Mouse (Mus musculus) gonadal fat pad, adult 2 months (tissue): ENCODE results near the gene Lamtor5. TPM values are rescaled to one million over a fixed set of nuclear protein-coding genes. Genes with fewer than 3 reads are reported as not detected.
"Not testable (repeated sequence)": the region's sequence is repeated elsewhere in the genome, so short reads cannot be mapped to it uniquely, and the experiment has no call there.

Experiments
- DNase-seq: peaks from one replicate; pipeline ENCODE4 v3.0.0-alpha.2; 2012; ENCODE audit warnings: low read depth
- polyA plus RNA-seq: library from polyadenylated mRNA; depleted of rRNA; stranded (reverse); fragments of >200 nt; gene quantifications from 2 replicates; pipeline ENCODE4 v1.2.3, GENCODE M21; 2012

Lamtor5 gene
- polyA plus RNA-seq, 1 experiment, result 121 TPM

DNA sequence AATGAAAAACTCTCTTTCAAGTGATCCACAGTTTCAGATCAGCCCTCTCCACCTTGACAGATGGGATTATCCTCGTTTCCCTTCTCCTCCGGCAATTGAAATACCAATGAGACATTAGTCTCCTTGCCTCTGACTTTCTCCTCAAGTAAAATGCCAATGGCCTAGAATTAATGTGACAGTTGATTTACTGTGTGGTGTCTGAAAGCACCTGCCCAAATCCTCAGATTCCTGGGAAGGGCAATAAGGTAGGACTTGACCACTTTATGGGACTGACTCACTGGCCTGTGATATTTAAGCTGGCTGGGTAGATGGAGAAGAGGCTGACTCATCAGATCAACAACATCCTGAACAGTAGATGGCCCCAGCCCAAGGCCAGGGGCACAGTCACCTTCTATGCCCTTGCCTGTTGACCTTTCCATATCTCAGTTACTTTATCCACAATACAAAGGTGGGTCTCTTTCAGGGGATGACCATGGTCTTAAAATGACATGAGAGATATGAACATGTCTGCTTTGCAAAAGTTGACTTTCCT lies 11.8 kb upstream of the Lamtor5 start:
- DNase-seq, result no peak

DNA sequence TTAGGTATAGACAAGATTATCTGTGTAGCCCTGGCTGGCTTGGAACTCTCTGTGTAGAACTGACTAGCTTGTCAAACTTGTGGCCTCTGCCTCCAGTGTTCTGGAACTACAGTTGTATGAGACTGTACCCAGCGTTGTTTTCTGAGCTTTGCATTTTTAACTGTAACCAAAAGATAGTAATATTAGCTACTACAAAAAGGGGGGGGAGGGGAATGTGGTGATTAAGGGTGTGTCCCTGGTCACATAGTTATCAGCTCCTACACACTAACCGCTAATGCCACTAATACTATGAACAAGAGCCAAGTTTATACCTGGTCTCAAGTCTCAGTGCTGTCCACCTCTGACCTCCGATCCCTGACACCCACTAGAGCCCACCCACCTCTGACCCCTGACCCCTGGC lies 6.2 kb upstream of the Lamtor5 start:
- DNase-seq, result no peak

DNA sequence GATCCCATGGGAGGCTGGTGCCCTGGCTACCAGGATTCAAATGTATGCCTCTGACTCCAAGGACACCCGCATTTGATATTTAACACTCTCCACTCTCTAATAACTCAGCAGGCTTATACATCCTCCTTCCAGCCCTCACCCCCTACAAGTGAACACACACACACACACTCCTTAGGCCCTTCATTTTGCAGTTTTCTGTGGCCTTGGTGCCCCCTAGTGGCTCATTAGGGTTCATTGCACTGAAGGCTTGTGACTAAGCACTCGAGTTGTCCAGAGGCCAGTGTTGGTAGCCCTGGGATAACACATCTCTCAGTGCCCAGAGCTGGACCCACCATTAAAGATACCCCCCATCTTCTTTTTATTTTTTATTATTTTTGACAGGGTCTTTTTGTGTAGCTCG lies 4.8 kb upstream of the Lamtor5 start:
- no peak for DNase-seq

DNA sequence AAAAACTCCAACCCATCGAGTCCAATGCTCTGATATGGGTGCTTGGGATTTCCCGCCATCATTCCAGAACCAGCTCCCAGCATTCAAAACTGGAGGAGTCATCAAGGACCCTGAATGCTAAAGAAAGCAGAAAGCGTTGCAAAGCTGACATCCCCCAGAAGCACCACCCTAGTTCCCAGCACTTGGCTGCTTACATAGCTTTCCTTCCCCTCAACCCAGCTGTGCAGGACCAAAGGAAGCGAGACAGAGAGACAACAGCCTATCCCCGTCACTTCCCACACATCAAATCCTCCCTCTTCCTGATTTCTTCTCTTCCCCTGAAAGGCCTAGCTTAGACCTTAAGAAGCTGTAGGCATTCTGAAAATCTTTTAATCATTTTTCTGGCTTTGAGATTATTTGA lies 3.3 kb upstream of the Lamtor5 start:
- DNase-seq, result no peak

DNA sequence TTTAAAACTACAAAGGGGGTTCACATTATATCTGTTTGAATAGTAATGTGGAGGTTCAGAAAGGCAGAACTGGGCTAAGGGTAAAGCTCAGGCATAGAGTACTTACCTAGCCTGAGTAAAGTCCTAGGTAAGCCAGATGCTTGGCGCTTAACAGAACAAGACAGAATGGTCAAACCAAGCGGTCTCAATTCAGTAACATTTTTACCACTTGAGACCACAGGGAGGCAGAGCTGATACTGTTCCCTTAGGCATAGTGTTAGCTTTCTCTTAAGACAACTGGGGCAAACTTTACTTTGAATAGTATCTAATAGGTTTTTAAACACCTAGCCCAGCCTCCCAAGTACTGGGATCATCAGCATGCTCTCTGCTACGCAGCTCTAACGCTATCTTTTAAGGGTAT lies 2.7 kb upstream of the Lamtor5 start:
- no peak for DNase-seq

DNA sequence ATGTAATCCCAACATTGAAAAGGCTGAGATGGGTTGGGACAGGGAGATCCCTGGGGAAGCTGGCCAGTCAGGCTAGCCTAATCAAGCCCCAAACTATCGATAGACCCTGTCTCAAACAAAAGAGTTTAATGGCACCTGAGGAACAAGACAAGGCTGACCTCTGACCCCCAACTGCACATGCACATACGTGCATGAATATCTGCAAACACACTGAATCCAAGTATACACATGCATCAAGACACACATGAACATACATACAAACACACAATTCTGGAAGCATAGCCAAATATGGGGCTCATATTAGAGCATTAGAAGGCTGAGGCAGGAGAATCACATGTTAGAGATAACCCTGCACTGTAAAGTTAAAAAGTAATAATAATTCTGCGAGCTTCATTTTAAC lies 2.0 kb upstream of the Lamtor5 start:
- DNase-seq, result no peak

DNA sequence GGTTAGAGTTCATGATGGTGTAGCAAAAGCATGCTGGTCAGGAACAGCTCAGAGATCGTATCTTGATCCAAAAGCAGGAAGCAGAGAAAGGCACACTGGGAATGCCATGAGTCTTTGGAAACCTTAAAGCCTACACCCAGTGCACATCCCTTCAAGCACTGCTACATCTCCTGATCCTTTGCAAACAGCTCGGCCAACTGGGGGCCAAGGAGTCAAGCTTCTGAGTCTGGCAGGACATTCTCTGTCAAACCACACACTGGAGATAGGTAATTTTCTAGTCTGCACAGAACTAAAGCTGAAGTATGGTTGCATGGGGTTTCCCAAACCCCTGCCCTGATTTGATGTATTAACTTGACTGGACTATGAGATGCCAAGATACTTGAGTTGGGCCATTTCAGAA lies 7.5 kb downstream of the Lamtor5 start:
- no peak for DNase-seq

DNA sequence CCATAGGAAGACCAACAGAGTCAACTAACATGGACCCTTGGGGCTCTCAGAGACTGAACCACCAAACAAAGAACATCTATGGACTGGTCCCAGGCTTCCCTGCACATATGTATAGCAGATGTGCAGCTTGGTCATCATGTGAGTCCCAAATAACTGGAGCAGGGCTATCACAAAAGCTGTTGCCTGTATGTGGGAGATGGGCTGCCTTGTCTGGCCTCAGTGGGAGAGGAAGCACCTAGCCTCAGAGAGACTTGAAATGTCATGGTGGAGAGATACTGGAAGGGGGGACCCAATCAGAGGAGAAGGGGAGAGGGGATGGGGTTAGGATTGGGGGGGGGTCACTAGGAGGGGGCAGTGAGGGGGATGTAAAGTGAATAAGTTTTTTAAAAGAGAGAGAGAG lies 8.7 kb downstream of the Lamtor5 start:
- no peak for DNase-seq

DNA sequence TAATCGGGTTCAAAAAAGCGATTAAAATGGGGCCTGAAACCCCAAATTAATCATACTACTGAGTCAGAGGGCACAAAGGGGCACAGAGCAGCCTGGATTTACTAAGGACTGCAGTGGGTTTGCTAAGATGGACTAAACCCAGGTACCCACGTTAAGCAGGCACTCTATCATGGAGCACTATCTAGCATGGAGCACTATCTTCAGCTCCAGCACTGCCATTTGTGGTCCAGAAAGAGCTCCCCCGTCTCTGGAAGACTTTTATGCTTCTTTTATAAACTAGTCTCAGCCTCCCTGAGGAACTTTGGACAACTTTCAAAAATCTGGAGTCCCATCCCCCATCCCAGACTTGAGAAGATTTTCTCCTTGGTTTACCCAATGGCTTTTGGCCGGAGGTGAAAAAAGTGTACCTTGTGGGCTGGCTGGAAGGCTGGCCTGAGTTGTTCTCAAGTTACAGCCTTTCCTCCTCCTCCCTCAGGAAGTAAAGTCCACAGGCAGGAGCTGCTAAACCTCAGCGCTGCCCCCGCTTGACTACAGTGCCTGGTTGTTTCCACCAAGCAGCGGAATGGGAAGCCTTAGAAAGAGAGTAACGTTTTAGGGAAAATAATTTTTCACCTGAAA lies 12.2 kb downstream of the Lamtor5 start, which contains the start of gene Slc16a4:
Gene Slc16a4, plus strand, starts transcription at position 467 of the 618 bp plus-strand sequence.
- no peak for DNase-seq

DNA sequence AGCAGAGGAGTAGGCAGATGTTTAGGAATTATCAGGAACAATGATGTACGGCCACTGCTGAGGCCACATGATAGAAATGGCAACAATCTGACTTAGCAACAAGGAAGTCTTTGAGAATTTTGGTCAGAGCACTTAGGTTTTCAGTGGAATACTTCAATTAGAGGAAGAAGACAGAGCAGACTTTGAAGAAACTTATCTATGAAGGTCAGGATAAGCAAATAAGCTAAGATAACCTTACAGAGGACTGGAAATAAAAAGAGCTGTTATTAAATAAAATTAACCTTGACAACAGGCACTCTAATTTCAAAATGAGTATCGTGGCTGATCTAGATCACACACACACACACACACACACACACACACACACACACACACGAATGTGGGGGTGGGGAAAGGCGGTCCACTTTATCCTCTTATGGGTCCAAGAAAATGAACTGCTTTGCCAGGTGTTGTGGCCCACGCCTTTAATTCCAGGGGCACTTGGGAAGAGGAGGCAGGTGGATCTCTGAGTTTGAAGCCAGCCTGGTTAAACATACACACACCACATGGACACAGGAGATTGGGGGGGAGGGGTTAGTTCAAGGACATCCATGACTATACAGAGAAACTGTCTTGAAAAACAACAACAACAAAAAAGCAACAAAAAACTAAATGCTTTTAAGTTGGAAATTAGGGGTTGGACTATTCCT lies 17.2 kb downstream of the Lamtor5 start:
- no peak for DNase-seq

DNA sequence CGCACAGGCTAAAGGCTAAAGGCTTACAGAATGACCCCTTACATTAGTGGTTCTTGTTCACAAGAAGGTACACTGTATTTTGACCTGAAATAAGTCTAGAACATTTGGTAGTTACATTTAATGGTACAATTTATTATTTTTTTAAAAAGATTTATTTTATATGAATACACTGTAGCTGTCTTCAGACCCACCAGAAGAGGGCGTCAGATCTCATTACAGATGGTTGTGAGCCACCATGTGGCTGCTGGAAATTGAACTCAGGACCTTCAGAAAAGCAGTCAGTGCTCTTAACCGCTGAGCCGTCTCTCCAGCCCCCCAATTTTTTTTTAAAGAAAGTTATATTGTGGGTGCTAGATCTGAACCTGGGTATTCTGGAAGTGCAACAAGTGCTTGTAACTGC lies 18.3 kb downstream of the Lamtor5 start:
- DNase-seq, result not testable (repeated sequence)

DNA sequence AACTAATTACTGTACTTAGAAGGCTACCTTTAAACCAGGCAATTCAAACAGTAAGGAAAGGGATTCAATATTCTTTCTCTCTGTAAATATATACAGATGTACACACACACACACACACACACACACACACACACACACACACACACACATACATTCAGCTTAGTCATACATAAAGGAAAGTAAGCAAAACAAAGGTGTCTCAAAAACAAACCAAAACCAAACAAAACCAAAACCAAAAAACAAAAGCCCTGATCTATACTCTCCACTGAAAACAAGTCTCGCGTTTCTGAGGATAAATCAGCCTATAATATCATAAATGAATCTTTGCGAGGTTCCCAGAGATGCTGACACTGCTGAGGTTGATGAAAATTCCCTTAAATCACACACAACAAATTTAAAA lies 38.7 kb downstream of the Lamtor5 start:
- no peak for DNase-seq

DNA sequence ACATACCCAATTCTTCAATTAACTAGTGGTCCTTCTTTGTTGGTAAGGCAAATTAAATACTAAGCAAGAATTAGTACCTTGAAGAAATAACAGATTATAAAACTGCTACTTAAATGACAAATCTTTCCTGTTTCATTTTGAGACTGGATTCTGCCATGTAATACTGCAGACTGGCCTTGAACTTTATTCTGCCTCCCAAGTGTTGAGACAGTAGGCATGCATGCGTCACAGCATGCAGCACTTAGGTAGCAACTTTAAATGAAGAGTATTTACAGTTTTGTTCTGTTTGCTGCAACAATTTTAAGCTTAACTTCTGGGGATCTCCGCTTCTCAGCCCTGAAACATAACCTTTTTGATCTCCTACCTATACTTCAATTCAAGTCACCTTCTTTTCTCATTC lies 42.5 kb downstream of the Lamtor5 start:
- no peak for DNase-seq

DNA sequence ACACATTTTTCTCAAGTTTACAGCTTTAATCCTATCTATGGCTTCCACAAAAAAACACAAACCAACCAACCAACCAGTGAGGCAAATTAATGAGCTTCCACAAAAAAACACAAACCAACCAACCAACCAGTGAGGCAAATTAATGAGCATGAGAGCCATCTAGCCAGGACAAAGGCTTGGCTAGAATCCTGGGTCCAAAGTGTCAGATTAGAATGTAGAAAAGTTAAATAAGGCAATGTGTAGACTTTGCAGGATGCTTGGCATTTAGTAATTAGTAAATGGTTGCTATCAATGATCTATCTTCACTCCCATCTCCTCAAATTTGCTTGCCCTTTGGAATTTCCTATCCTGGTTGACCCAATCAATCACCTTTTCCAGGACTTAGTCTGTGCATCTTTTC lies 43.1 kb downstream of the Lamtor5 start:
- no peak for DNase-seq

DNA sequence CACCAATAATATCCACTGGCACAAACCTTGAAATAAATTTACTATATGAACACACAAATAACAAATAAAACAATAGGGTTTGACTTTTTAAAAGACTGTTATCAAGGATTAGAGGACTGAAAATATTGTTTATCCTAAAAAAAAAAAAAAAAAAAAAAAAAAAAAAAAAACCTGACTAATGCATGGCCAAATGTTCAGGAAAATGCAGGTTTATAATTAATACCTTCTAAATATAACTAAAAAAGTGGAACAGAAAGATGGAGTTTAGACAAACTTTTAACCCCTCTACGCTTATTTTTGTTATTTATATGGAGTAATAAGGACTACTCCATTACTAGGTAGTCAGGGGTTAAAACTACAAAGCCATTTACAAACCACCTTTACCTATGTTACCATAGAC lies 47.8 kb downstream of the Lamtor5 start:
- no peak for DNase-seq

DNA sequence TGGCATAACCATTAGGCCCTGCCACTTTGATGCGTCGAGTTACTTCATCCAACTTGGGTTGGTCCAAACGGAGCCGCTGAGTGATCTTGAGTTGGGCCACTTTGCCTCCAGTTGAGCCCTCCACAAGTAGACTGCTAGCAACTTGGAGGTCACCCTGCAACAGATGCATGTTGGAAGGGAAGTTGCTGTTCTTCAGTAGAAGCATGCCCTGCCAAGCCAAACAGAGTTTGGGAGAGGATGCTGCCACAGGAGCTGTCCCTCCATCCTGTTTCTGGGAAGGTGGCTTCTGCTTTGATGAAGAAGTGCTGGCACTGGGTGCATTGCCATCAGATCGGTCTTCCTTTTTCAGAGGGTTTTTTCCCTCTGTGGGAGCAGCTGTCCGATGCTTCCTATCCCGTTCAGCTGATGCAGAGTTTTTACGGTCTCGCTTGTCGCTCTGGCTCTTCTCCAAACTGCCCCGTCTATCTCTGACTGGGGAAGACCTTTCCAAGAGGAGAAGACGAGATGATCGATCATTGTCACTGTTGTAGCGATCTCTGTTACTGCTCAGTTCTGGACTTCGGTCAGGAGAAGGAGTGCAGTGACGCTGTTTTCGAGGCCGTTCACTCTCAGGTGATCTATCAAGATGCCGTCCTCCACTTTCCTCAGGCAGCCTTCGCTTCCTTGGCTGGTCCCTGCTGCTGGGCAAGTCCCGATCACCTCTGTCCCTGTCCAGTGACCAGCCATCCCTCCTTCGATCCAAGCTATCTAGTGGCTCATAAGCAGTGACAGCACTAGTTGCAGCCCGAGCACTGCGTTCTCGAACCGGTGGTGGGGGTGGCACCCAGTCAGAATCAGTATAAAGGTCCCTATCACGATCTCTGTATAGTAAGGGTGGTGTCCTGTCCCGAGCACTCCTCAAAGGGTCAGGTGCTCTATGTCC lies 52.1 kb downstream of the Lamtor5 start:
- DNase-seq, result no peak

DNA sequence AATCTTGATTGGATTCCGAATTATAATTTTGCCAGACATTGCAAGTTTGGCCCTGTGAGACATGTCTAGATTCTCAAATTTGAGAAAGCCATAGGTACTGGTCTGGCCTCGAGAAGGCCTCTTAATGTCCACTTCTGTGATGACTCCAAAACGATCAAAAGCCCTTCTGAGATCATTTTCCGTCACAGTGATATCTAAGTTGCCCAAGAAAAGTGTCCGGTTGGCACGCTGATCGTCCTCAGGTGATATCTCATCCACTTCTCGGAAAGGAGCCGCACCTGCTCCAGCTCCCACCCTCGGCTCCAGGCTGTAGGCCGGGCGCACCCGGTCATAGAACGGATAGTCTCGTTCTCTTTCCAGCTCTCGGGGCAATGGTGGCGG lies 53.1 kb downstream of the Lamtor5 start:
- no peak for DNase-seq

DNA sequence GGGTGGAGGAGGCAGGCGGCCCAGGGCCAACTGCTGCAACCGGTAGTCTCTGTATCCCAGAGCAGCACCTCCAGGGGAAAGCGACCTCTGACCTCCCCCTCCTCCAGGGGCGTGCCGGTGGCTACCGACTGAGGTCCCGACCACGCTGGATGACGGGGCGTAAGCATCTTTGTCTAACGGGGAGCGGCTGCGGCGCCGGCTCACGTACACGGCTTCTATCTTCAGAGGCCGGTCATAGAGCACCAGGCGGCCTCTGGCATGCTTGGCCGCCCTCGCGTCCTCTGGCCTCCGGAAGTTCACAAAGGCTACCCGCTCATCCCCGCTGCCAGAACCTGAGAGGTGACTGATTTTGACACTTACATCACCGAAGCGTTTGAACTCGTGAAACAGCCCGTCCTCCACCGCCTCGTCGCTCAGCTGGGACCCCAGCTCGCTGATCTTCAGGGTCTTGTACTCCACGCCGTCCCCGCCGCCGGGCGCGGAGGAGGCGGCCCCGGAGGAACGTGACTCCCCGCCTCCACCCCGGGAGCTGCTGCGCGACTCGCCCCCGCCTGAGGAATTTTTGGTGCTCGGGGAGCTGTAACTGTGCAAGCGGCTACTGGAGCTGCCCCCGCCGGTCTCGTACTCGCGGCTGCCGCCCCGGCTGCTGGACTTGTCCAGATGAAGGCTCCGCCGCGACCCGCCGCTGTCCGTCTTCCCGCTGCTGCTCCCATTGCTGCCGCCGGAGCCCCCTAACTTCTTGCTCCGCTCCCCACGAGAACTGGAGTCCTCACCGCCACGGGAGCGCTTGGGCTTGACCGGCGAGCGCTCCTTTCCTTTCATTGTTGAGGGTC lies 53.7 kb downstream of the Lamtor5 start:
- DNase-seq, result no peak

DNA sequence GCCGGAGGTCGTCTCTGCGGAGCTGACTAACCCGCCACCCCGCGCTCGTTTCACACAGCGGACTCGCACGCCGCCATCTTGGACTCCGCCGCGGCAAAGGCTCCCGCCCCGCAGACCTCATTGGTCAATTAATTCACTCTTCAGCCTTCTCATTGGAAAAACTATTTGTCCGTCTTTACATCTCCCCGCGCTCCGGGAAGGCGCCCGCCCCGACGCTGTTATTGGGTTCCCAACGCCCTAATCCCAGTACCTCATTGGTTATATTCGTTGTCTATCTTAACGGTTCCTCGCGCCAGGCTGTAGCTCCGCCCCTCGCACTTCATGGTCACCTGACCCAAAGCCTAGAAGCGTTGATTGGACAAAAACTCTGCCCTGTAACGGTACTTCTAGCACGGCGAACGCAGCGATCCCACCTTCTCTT lies 54.3 kb downstream of the Lamtor5 start:
- peak; percentile 98 for DNase-seq
